Mouse (Mus musculus) olfactory bulb, adult 2 months (tissue): ENCODE results near the gene Orai1.

ENCODE experiments used
- CTCF ChIP-seq: fragments of 200-500 bp; IDR thresholded peaks from 2 replicates; pipeline ENCODE4 v1.5.1; 2012; ENCODE audit warnings: low read depth, mild to moderate bottlenecking, low read length, moderate library complexity; ENCODE audit not compliant: insufficient read depth
- POLR2A ChIP-seq: fragments of 200-500 bp; IDR thresholded peaks from 2 replicates; pipeline ENCODE4 v1.6.1; 2012; ENCODE audit warnings: mild to moderate bottlenecking, low read depth, low read length, moderate library complexity; ENCODE audit not compliant: insufficient read depth

DNA sequence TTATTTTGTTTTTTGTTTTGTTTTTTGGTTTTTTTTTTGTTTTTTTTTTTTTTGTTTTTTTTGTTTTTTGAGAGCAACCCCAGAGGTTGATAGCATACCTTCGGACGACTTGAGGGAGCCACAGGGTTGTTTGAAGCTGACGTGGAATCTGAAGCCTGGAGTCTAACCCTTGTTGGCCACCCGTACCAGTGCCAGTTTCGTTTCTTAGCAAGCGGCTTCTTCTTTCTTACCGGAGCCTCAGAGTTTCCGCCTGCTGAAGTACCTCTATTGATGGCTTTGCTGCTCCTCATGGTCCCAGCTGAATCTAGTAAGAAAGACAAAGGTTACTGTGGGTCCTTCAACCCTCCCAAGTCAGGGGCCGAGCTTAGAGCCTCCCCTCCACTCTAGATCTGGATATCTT, 3.2 kb upstream of the Orai1 start:
- TF ChIP-seq CTCF (no peak), POLR2A (no peak)
